Mouse (Mus musculus): ENCODE measurements around the gene Snx11. TPM values are rescaled to one million over a fixed set of nuclear protein-coding genes. Genes with fewer than 3 reads are reported as not detected.
A peak's percentile ranks its signal among the peaks of the same experiment; 100 is the strongest.

Gene Snx11
- polyA plus RNA-seq, 1 experiment from 2014 or later, result 9.8 TPM

- DNase-seq (ENCODE audit: low spot score) (no peak), ATAC-seq (replicated peaks; ENCODE audit: insufficient number of reproducible peaks, low FRiP score, low TSS enrichment, low read depth) (no peak)
- Histone ChIP-seq H3K27ac (replicated peaks; ENCODE audit: low read depth, low read length) (no peak overlapping the region), H3K4me1 (ENCODE audit: control insufficient read depth, insufficient read depth, low read length) (no peaks in the 10 kb centered on the region), H3K4me3 (ENCODE audit: low read depth, low read length) (no peak overlapping the region), H3K27me3 (ENCODE audit: control insufficient read depth, insufficient read depth, low read length) (no peaks in the 10 kb centered on the region), H3K4me2 (ENCODE audit: low read depth, low read length) (no peak overlapping the region), H3K9ac (replicated peaks; ENCODE audit: low read length) (no peak overlapping the region), H3K9me3 (replicated peaks; ENCODE audit: control insufficient read depth, low read length) (no peaks in the 10 kb centered on the region), H3K36me3 (replicated peaks; ENCODE audit: control insufficient read depth, insufficient read depth, low read depth, low read length) (no peaks in the 10 kb centered on the region)
- 95% methylated on average over 2 of the region's 2 CpGs for WGBS
These were observed 22.1 kb downstream of the Snx11 start for GRCm38 (mm10) chr11:96755298-96755697.

GRCm38 (mm10) chr11:96747555-96747954, 29.8 kb downstream of the Snx11 start:
- no peak overlapping the region for H3K4me2 ChIP-seq (ENCODE audit: low read depth, low read length)
- H3K9me3 ChIP-seq (replicated peaks; ENCODE audit: control insufficient read depth, low read length), result no peaks in the 10 kb centered on the region
- no peak overlapping the region for H3K27ac ChIP-seq (replicated peaks; ENCODE audit: low read depth, low read length)
- H3K9ac ChIP-seq (replicated peaks; ENCODE audit: low read length), result no peak overlapping the region
- H3K4me1 ChIP-seq (ENCODE audit: control insufficient read depth, insufficient read depth, low read length), result no peaks in the 10 kb centered on the region; the same call in 1 of the 2 replicates
- H3K27me3 ChIP-seq (ENCODE audit: control insufficient read depth, insufficient read depth, low read length), result no peaks in the 10 kb centered on the region
- 47% methylated on average over 3 of the region's 3 CpGs for WGBS
- ATAC-seq (replicated peaks; ENCODE audit: insufficient number of reproducible peaks, low FRiP score, low TSS enrichment, low read depth) (no peak), DNase-seq (ENCODE audit: low spot score) (no peak)
- H3K36me3 ChIP-seq (replicated peaks; ENCODE audit: control insufficient read depth, insufficient read depth, low read depth, low read length), result no peaks in the 10 kb centered on the region
- H3K4me3 ChIP-seq (ENCODE audit: low read depth, low read length), result no peak overlapping the region

GRCm38 (mm10) chr11:96746648-96747047, 30.7 kb downstream of the Snx11 start:
- ATAC-seq (replicated peaks; ENCODE audit: insufficient number of reproducible peaks, low FRiP score, low TSS enrichment, low read depth) (no peak), DNase-seq (ENCODE audit: low spot score) (no peak)
- Histone ChIP-seq H3K4me3 (ENCODE audit: low read depth, low read length) (no peak overlapping the region), H3K9ac (replicated peaks; ENCODE audit: low read length) (no peak overlapping the region), H3K36me3 (replicated peaks; ENCODE audit: control insufficient read depth, insufficient read depth, low read depth, low read length) (no peaks in the 10 kb centered on the region), H3K27ac (replicated peaks; ENCODE audit: low read depth, low read length) (no peak overlapping the region), H3K9me3 (replicated peaks; ENCODE audit: control insufficient read depth, low read length) (no peaks in the 10 kb centered on the region), H3K27me3 (ENCODE audit: control insufficient read depth, insufficient read depth, low read length) (no peaks in the 10 kb centered on the region), H3K4me2 (ENCODE audit: low read depth, low read length) (no peak overlapping the region), H3K4me1 (ENCODE audit: control insufficient read depth, insufficient read depth, low read length) (no peaks in the 10 kb centered on the region; the same call in 1 of the 2 replicates)
- 69% methylated on average over 6 of the region's 6 CpGs for WGBS

DNA sequence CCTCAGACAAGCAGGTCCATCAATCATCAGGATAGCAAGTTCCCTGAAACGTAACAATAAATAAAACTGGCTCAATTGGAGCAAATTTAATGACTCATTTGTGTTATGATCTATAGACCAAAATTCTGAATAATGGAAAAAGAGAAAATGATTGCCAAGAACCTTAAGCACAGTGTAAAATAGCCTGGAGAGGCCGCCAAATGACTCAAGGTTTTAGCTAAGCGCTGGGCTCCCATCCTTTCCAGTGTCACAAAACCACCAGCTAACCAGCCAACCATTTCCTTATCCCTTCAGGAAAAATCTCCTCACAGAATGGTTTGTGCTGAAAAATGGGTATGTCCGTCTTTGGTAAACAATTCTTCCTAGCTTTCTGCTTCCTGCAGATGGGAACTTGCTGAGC, 33.5 kb downstream of the Snx11 start:
- Histone ChIP-seq H3K4me2 (ENCODE audit: low read depth, low read length) (no peak overlapping the region), H3K9me3 (replicated peaks; ENCODE audit: control insufficient read depth, low read length) (no peaks in the 10 kb centered on the region), H3K9ac (replicated peaks; ENCODE audit: low read length) (no peak overlapping the region), H3K36me3 (replicated peaks; ENCODE audit: control insufficient read depth, insufficient read depth, low read depth, low read length) (no peaks in the 10 kb centered on the region), H3K27me3 (ENCODE audit: control insufficient read depth, insufficient read depth, low read length) (no peaks in the 10 kb centered on the region), H3K27ac (replicated peaks; ENCODE audit: low read depth, low read length) (no peak overlapping the region), H3K4me1 (ENCODE audit: control insufficient read depth, insufficient read depth, low read length) (no peaks in the 10 kb centered on the region; the same call in 1 of the 2 replicates), H3K4me3 (ENCODE audit: low read depth, low read length) (no peak overlapping the region)
- 82% methylated on average over 4 of the region's 4 CpGs for WGBS
- DNase-seq (ENCODE audit: low spot score) (no peak), ATAC-seq (replicated peaks; ENCODE audit: insufficient number of reproducible peaks, low FRiP score, low TSS enrichment, low read depth) (no peak)

GRCm38 (mm10) chr11:96743000-96743399, 34.4 kb downstream of the Snx11 start:
- Histone ChIP-seq H3K9ac (replicated peaks; ENCODE audit: low read length) (no peak overlapping the region), H3K27me3 (ENCODE audit: control insufficient read depth, insufficient read depth, low read length) (no peaks in the 10 kb centered on the region), H3K9me3 (replicated peaks; ENCODE audit: control insufficient read depth, low read length) (no peaks in the 10 kb centered on the region), H3K4me1 (ENCODE audit: control insufficient read depth, insufficient read depth, low read length) (no peaks in the 10 kb centered on the region; the same call in 1 of the 2 replicates), H3K36me3 (replicated peaks; ENCODE audit: control insufficient read depth, insufficient read depth, low read depth, low read length) (no peaks in the 10 kb centered on the region), H3K4me2 (ENCODE audit: low read depth, low read length) (no peak overlapping the region), H3K27ac (replicated peaks; ENCODE audit: low read depth, low read length) (no peak overlapping the region), H3K4me3 (ENCODE audit: low read depth, low read length) (no peak overlapping the region)
- no peak for DNase-seq (ENCODE audit: low spot score)
- 72% methylated on average over 11 of the region's 11 CpGs for WGBS
- ATAC-seq (replicated peaks; ENCODE audit: insufficient number of reproducible peaks, low FRiP score, low TSS enrichment, low read depth), result no peak

- Histone ChIP-seq H3K36me3 (replicated peaks; ENCODE audit: control insufficient read depth, insufficient read depth, low read depth, low read length) (no peaks in the 10 kb centered on the region), H3K4me3 (ENCODE audit: low read depth, low read length) (no peak overlapping the region), H3K4me2 (ENCODE audit: low read depth, low read length) (no peak overlapping the region), H3K27ac (replicated peaks; ENCODE audit: low read depth, low read length) (no peak overlapping the region), H3K4me1 (ENCODE audit: control insufficient read depth, insufficient read depth, low read length) (no peaks in the 10 kb centered on the region; the same call in 1 of the 2 replicates), H3K9me3 (replicated peaks; ENCODE audit: control insufficient read depth, low read length) (no peaks in the 10 kb centered on the region), H3K27me3 (ENCODE audit: control insufficient read depth, insufficient read depth, low read length) (no peaks in the 10 kb centered on the region; the same call in 1 of the 2 replicates), H3K9ac (replicated peaks; ENCODE audit: low read length) (no peak overlapping the region)
- 31% methylated on average over 12 of the region's 12 CpGs for WGBS
- no peak for ATAC-seq (replicated peaks; ENCODE audit: insufficient number of reproducible peaks, low FRiP score, low TSS enrichment, low read depth)
- DNase-seq (ENCODE audit: low spot score), result peak; percentile 47
These were observed 35.4 kb downstream of the Snx11 start for GRCm38 (mm10) chr11:96741995-96742394.

DNA sequence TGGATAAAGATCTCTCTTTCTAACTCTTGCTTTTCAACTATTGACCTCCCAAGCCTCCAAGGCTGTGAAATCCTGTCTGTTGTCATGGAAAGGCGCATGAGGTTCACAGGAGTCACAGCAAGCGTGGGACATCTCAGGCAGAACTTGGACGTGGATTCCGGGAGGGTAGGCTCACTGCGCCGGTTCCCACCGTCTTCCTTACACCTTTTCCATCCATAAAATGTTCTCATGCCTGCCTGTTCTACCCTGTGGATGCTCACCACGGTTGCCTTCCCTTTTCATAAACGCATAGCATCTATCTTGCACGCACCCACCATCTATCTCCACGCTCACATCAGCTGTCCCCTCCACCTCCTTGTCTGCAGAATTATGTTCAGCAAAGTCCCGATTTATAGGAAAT, 36.6 kb downstream of the Snx11 start:
- H3K9ac ChIP-seq (replicated peaks; ENCODE audit: low read length), result no peak overlapping the region
- ATAC-seq (replicated peaks; ENCODE audit: insufficient number of reproducible peaks, low FRiP score, low TSS enrichment, low read depth) (no peak), DNase-seq (ENCODE audit: low spot score) (no peak)
- no peak overlapping the region for H3K4me3 ChIP-seq (ENCODE audit: low read depth, low read length)
- H3K27me3 ChIP-seq (ENCODE audit: control insufficient read depth, insufficient read depth, low read length), result no peaks in the 10 kb centered on the region; the same call in 1 of the 2 replicates
- WGBS, result 62% methylated on average over 12 of the region's 12 CpGs
- H3K36me3 ChIP-seq (replicated peaks; ENCODE audit: control insufficient read depth, insufficient read depth, low read depth, low read length), result no peaks in the 10 kb centered on the region
- no peak overlapping the region for H3K27ac ChIP-seq (replicated peaks; ENCODE audit: low read depth, low read length)
- no peaks in the 10 kb centered on the region; the same call in 1 of the 2 replicates for H3K4me1 ChIP-seq (ENCODE audit: control insufficient read depth, insufficient read depth, low read length)
- H3K4me2 ChIP-seq (ENCODE audit: low read depth, low read length), result no peak overlapping the region
- H3K9me3 ChIP-seq (replicated peaks; ENCODE audit: control insufficient read depth, low read length), result no peaks in the 10 kb centered on the region

GRCm38 (mm10) chr11:96737673-96738471, 39.5 kb downstream of the Snx11 start:
- H3K27ac ChIP-seq (replicated peaks; ENCODE audit: low read depth, low read length), result no peak overlapping the region
- 68% methylated on average over 14 of the region's 14 CpGs for WGBS
- no peak overlapping the region for H3K4me3 ChIP-seq (ENCODE audit: low read depth, low read length)
- ATAC-seq (replicated peaks; ENCODE audit: insufficient number of reproducible peaks, low FRiP score, low TSS enrichment, low read depth) (no peak), DNase-seq (ENCODE audit: low spot score) (no peak)
- no peaks in the 10 kb centered on the region for H3K4me1 ChIP-seq (ENCODE audit: control insufficient read depth, insufficient read depth, low read length)
- no peak overlapping the region for H3K9ac ChIP-seq (replicated peaks; ENCODE audit: low read length)
- no peaks in the 10 kb centered on the region; the same call in 1 of the 2 replicates for H3K27me3 ChIP-seq (ENCODE audit: control insufficient read depth, insufficient read depth, low read length)
- H3K4me2 ChIP-seq (ENCODE audit: low read depth, low read length), result no peak overlapping the region
- H3K36me3 ChIP-seq (replicated peaks; ENCODE audit: control insufficient read depth, insufficient read depth, low read depth, low read length), result no peaks in the 10 kb centered on the region
- H3K9me3 ChIP-seq (replicated peaks; ENCODE audit: control insufficient read depth, low read length), result no peaks in the 10 kb centered on the region

All from embryonic facial prominence, embryonic 11.5 days (tissue).